Mouse (Mus musculus) brain, embryonic 14.5 days (tissue): ENCODE data around the gene Frrs1l.

Experiments used
- CTCF ChIP-seq: fragments of 200-500 bp; IDR thresholded peaks from 2 replicates; pipeline ENCODE4 v1.5.1; 2012; ENCODE audit warnings: inconsistent platforms, mild to moderate bottlenecking, moderate library complexity, borderline replicate concordance; ENCODE audit not compliant: insufficient read depth, insufficient read length; ENCODE audit errors: extremely low read depth
- POLR2A ChIP-seq: fragments of 200-500 bp; IDR thresholded peaks from 2 replicates; pipeline ENCODE4 v1.6.1; 2012; ENCODE audit warnings: mild to moderate bottlenecking, inconsistent platforms, borderline replicate concordance; ENCODE audit not compliant: poor library complexity, insufficient read depth, insufficient read length, severe bottlenecking; ENCODE audit errors: extremely low read depth

GRCm38 (mm10) chr4:56912382-56913001, 77.7 kb downstream of the Frrs1l start:
- TF ChIP-seq CTCF (no peak), POLR2A (no peak)
